Mouse (Mus musculus) ovary, postnatal 10 days (tissue): Measurements from ENCODE around the gene Nipbl.

Source experiments
- DNase-seq: peaks from one replicate; pipeline ENCODE4 v3.0.0; 2022; ENCODE audit warnings: low spot score

The Nipbl gene

DNA sequence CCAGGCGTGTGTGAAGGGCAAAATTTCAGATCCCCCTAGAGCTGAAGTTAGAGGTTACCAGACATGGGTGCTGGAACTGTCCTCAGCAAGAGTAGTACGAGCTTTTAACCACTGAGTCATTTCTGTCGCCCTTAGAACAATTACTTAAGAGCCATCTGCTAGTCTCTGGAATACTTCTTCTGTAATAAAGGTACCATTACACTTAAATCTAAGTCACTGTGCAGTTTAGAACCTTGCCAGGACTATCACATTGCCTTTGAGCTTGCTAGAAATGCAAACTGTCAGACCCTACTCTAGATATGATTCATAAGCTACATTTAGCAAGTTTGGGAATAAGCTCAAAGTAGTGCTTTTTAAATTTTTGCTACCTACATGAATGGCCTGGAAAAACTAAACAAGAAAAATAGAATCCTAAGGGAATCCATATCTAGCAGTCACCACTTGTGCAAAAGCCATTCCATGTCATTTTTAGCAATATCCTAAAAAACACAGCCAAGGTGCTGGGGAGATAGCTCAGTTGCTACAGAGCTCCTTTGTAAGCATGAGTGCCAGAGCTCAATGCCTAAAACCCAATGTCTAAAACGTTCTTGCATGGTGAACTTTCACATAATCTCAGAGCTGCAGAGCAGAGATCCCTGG lies 27.6 kb downstream of the Nipbl start:
- DNase-seq, result no peak

GRCm38 (mm10) chr15:8413356-8413755 lies 30.9 kb downstream of the Nipbl start:
- no peak for DNase-seq

DNA sequence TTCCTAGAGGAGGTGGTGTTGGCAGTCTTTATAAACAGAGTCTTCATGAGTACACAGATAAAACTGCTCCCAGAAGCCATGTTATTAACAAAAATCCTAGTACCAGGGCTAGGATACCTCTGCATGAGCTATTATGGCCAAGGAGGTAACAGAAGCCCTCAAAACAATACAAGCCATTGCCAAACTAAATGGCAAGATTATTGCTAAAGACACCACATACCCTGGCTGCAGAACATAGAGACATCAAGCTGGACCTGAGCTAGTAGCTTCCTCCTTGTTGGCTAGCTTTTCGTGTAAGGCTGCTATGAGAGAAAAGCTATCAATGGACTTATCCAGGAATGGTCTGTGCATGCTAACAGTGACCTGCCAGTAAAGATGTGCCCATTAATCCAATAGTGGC lies 32.4 kb downstream of the Nipbl start:
- no peak for DNase-seq

GRCm38 (mm10) chr15:8411168-8411837 lies 33.0 kb downstream of the Nipbl start:
- DNase-seq, result no peak

GRCm38 (mm10) chr15:8407082-8407481 lies 37.2 kb downstream of the Nipbl start:
- DNase-seq, result no peak

GRCm38 (mm10) chr15:8406219-8406618 lies 38.0 kb downstream of the Nipbl start:
- no peak for DNase-seq

- DNase-seq, result no peak
Measured at GRCm38 (mm10) chr15:8402591-8402990, 41.7 kb downstream of the Nipbl start.

GRCm38 (mm10) chr15:8401536-8401935 lies 42.7 kb downstream of the Nipbl start:
- DNase-seq, result no peak

GRCm38 (mm10) chr15:8391764-8392163 lies 52.5 kb downstream of the Nipbl start:
- no peak for DNase-seq

- DNase-seq, result no peak
Measured at GRCm38 (mm10) chr15:8382213-8382612, 62.0 kb downstream of the Nipbl start.

- DNase-seq, result no peak
Measured at GRCm38 (mm10) chr15:8375657-8376056, 68.6 kb downstream of the Nipbl start.

DNA sequence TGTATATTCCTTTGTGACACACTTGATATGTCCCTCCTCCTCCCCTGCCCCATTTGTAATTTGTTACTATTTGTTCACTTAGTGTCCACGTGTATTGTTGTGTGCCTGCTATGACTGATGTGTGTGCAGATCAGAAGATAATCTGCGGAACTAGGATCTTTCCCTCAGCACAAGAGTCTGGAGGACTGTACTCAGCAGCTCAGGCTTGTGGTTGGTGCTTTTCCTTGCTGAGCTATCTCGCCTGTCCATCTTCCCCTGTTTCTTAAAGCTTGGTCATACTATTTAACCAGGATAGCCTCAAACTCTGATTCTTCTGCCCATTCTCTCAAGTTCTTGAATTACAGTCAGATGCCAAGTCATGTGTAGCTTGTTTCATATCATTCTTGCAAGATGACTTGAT lies 69.5 kb downstream of the Nipbl start:
- no peak for DNase-seq

- no peak for DNase-seq
Measured at GRCm38 (mm10) chr15:8347104-8347773, 97.0 kb downstream of the Nipbl start.

DNA sequence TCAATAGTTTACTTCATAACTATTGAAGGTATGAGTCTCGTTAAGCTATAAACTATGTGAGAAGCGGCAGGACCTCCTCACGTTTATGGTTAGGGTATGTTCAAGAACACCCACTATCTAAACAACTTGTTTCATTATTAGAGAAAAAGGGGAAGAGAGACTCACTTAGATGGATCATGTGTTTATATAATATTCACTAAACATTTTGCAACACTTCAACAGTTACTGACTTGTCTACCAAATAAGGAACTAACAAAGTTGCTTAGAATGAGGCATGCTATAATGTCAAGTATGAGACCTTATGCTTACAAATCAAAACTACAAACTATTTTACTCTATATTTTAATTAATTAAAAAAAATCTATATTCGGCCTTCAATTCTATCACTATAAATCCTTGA lies 103.7 kb downstream of the Nipbl start:
- no peak for DNase-seq

DNA sequence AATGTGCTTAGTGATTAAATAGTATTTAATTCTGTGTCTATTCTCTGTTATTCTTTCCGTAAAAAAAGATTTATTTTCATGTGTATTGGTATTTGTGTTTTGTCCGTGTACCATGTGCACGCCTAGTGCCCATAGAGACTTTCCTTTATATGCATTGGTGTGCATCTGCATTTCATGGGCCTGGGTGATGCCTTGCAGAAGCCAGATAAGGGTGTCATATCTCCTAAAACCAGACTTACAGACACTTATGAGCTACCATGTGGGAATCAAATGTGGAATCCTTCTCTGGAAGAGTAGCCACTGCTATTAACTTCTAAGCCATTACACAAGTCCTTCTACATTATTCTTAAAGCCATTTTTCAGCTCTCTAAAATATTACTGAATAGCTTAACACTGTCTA lies 112.7 kb downstream of the Nipbl start:
- no peak for DNase-seq

DNA sequence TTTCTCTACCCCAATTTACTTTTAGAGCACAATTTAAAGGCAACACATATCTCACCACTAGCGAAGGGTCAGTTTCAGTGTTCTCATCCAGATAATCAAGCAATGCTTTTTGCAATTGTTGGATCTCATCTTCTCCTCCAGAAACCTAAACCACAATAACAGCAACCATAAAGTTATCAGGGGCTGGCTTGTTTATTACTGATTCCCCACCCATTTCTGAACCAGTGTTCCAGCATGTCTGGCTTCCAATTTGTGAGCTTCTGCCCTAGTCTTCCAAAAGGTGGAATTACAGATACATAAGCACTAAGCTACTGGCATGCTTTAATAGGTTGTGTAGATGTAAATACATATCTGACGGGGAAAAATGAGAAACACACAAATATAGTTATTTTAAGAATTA lies 118.6 kb downstream of the Nipbl start:
- no peak for DNase-seq

DNA sequence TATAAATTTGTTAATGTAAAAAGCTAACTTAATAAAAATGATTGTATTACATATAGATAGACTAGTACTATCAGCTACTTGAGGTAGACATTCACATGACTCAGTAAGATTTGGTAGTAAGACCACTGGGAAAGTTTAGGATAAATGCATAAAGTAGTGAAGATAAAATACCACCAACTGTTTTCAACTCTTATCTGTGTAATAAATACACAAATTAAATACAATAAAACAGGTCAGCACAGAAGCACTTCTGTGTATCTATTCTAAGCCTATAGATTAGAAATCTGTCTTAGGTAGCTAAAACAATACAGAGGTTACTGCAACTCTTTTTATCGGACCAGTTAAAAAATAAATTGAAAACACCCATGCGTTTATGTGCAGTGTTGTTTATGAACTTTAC lies 119.4 kb downstream of the Nipbl start:
- no peak for DNase-seq

- DNase-seq, result no peak
Measured at GRCm38 (mm10) chr15:8324061-8324460, 120.2 kb downstream of the Nipbl start.

DNA sequence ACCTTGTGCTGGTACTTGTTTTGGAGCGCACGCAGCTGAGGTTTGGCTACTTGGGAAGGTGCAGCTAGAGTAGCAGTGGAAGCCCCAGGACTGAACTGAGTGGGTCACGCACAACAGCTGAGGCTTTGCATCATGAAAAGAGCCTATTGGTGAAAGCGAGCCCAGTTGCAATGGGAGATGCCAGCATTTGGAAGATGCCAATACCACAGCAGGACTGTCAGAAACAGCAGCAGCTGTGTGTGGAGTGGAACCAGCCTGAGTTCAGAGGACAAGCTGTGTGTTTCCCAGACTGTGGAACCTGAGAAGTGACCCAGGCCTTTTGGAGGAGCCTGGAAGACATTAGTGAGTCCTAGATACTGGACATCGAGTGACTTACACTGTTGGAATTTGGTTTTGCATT lies 122.8 kb downstream of the Nipbl start:
- no peak for DNase-seq

DNA sequence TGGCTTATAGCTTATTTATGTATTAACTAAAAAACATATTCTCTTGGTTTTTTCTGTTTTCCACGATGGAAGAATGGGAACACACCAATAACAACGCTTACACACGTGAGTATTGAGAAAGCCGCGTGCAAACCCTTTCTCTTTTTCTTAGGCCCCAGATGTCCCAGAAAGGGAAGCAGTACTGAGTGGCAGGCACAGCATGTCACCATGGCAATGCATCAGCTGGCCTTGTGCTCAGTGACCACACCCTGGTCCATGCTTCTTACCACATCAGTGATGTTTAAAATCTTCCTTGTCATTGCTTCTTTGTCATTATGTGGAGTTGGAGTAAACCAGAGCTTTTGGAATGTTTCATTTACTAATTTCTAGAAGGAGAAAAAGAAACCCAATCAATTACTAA lies 125.1 kb downstream of the Nipbl start:
- no peak for DNase-seq

DNA sequence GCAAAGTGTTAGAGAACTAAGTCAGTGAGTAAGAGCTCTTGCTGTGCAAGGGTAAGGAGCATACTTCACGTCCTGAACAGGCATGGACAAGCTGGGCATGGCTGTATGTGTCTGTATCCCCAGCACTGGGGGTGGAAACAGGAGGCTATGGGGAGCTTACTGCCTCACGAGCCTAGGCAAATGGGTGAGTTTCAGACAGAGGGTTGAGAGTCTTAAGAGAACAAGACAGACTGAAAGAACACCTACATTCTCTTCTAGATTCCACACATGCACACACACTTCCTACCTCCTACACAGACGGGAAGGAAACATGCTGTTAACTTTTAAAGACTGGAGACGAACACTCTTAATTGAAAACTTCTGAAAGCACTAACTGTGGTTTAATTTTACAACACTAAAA lies 126.9 kb downstream of the Nipbl start:
- DNase-seq, result no peak

DNA sequence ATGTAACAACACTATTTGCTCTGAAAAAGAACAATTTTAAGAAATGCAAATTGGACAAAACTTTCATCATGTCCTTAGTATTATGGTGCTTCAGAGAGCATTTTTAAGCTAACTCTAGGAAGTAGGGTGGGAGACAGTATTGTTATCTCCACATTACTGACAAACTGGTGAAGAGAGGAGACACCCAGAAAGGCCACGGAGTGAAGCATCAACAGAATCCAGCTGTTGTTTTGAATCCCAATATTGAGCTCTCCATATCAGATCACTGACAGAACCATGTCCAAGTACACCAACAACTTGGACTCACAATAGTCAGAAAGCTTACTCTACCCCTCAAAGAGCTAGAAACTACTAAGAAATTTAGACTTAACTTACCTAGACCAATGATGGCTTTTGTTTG lies 138.8 kb downstream of the Nipbl start:
- DNase-seq, result no peak

- DNase-seq, result no peak
Measured at GRCm38 (mm10) chr15:8302944-8303343, 141.3 kb downstream of the Nipbl start.

DNA sequence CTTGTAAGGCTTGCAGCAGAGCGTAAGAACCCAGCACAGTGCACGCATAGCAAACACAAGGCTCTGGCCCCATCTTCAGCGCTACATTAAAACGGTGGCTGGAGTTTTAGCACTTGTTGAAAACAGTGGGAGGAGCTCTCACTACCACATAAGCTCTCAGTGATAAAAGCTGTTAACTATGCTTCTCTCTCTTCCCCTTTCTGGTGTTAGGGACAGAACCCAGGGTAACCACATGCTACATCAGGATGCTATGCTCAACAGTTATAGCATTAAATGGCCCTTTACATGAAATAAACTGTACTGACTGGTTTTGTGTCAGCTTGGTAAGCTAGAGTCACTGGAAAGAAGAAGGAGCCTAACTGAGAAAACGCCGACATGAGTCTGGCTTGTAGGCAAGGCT lies 150.1 kb downstream of the Nipbl start:
- DNase-seq, result no peak
